Mouse (Mus musculus) 3134 (cell line): Measurements from ENCODE around the gene Cldn13.
"Not testable (repeated sequence)": the region's sequence is repeated elsewhere in the genome, so short reads cannot be mapped to it uniquely, and the experiment has no call there.

Experiments used
- DNase-seq: peaks from one replicate; pipeline ENCODE4 v3.0.0-alpha.2; 2011; ENCODE audit warnings: low spot score; ENCODE audit not compliant: insufficient read length; ENCODE audit errors: extremely low read depth

The Cldn13 gene

DNA sequence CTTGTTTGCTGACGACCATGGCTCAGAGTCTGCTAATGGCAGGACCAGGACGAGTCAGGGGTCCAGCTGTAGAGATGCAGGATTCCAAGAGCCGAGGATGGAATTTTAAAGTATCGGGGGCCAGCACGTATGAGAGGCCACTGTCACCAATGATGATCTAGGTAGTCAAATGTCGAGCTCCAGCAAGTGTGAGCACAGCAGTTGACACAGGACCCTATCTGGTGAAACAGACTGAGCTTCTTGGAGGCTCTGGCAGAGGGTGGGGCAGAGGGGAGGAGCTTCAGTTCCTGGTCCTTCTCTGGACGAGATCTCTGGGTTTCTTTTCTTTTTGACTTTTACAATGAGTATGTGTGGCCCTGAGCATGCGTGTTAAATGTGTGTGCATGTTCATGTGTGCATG is at the start of gene Cldn13:
TSS of gene Cldn13 (minus strand) at position 216 of the 400 bp plus-strand sequence.
- no peak for DNase-seq

DNA sequence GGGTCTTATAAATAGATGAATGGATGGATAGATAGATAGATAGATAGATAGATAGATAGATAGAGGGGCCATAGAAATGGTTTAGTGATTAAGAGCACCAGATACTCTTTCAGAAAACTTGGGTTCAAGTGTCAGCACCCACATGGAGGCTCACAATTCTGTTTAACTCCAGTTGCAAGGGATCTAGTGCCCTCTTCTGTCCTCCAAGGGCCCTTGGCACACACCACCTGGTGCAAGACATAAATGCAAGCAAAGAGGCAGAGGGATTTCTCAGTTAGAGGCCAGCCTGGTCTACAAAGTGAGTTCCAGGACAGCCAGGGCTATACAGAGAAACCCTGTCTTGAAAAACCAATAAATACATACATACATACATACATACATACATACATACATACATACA is 49.3 kb upstream of the Cldn13 start:
- not testable (repeated sequence) for DNase-seq

DNA sequence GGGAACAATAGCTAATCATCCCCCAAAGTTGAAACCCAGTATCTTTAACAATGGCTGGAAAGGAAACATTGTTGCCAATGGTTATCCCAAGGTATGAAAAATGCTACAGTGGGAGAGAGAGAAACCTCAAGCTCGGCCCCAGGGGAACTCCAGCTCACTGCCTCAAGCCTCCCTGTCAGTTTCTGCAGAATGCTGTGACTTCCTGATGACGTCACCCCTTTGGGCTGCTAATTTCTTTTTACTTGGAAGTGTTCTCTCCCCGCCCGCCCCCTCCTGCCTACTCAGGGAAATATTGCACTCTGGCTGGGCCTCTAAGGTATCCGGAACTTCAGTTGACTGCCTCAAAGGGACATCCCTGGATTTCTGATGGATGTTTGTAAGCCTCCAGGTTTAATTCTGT is 48.2 kb upstream of the Cldn13 start:
- DNase-seq, result peak; percentile 66

DNA sequence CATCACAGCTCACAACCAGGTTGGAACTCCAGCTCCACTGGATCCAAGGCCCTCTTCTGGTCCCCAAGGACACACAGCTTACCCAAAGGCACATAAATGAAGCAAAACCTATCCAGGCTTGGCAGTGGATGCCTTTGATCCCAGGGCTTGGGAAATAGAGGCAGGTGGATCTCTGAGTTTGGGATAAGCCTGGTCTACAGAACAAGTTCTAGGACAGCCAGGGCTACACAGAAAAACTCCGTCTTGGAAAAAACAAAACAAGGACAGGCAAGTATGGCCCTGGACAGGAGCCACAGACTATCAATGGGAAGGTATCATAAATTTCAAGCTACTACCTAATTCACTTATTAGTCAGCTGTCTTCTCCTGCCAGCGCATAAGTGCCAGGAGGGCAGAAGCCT is 46.2 kb upstream of the Cldn13 start:
- DNase-seq, result no peak

DNA sequence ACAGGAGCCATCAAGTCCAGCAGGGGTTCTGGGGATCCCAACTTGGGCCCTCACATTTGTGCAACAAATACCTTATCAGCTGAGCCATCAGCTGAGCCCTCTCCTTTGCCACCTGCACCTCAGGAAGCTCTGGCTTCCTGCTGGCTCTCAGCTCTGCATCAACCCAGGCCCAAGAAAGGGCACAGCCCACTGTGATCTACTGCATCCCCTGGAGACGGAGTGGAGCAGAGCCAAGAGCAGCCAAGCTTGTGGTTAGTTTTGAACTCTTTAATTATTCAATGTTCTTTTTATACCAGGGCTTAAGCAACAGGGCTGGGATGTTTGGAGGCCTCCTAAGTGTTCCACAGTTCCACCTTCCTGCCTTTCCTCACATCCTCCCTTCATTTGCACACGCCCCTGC is 45.1 kb upstream of the Cldn13 start:
- peak; percentile 40 for DNase-seq

DNA sequence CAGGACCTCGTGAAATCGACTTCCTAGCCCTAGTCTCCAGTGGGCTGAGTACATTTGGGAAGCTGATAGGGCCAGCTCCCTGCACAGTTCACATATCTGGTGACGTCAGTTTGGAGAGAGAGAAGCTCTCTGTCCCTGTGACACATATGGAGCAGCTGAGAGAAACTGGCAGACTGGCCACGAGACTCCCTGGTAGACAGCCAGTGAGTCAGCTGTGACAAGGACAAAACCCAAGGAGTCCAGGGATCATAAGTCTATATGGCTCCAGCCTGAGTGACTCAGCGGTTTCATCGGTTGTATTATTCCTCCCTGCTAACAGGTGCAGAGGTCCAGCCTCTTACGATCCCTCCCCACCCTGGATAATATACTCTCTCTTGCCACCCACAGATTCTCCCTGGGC is 43.8 kb upstream of the Cldn13 start:
- peak; percentile 73 for DNase-seq

DNA sequence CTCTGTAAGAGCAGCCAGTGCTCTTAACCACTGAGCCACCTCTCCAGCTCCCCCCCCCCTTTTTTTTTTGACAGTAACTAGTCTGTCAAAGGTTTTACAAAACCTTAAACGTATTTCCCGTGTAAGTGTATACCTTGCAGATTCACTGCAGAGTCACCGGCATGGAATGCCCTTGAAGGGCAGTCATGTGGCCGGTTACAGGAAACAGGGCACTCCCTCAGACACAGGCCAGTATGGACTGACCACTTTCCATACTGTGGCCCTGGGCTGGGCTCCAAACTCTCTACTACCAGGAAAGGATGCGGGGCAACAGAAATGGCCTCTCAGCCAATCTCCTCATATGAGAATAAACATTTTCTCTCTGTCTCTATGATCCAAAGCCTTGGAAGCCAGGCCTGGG is 40.2 kb upstream of the Cldn13 start:
- no peak for DNase-seq

DNA sequence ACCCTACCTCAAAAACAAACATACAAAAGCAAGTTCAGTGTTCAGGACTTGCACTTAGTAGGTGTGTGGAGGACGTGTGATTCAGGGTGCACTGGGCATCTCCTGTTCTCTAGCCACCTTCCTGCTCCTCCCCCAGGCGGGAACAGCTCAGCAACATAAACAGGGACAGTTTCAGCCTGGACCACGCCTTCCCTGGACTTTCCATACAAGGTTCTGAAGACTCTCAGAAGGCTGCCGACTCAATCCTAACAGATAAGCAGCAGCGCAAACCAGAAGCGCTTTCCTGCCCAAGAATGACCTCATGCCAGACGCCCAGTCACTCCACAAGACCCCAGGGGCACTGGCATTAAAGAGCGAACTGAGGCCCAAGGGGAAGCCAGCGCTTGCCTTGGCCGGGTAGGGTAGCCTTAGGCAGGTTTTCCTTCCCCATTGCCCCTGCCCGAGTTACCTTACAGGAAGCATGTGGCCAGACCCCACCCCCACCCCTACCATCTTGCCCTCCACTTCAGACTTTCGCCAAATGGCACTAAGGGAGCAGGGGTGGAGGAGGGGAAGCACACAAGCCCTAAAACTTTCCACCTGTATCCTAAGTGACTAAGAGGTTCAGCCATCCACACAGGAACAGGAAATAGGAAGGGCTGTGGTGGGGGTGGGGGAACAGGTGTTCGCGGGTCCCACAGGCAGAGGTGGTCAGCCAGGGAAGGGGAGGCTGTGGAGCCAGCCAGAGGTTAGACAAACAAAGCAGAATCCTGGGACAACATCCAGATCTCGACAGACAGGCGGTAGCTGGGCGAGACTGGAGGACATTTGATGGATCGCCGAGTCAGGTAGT is 35.9 kb upstream of the Cldn13 start:
- DNase-seq, result no peak

DNA sequence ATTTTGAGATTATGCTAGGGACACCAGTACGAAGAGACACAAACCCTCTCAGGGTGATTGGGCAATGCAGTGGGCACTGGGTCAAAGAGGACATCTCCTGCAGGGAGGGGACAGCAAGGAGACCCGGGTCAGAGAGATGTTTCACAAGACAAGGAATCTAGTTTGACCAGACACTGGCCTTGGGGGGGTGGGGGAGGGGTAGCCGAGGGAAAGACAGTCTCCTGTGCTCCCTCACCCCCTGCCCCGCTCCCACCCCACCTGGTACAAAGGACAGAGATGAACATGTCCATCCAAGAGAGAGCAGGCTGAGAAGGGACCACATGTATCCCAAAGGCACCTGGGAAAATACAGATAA is 32.7 kb upstream of the Cldn13 start:
- no peak for DNase-seq

DNA sequence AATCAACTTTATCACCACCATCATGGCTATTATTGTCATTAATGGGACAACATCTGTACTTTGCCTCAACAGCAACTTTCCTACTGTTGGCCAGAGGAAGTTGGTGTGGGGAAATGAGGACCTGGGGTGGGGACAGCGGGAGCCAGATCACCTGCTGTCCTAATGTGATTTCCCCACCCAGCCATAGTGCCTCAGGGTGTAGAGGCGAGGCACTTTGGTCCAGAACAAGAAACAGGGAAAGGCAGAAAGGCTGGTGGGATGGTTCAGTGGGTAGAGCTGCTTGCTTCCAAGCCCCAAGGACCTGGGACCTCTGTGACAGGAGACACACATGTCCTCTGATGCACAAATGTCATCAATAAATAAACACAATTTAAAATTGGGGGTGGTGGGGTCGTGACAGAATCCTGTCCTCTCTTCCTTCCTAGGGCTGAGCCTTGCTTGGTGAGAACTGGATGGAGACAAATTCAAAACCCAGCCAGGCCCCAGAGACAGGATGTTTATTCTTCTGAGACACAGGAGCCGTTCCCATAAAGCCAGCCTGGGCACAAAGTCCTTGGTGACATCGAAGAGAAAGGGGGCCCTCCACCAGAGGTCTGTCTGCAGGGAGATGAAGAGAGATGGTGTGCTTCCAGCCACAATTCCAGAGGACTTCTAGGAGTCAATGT is 32.2 kb upstream of the Cldn13 start:
- no peak for DNase-seq

DNA sequence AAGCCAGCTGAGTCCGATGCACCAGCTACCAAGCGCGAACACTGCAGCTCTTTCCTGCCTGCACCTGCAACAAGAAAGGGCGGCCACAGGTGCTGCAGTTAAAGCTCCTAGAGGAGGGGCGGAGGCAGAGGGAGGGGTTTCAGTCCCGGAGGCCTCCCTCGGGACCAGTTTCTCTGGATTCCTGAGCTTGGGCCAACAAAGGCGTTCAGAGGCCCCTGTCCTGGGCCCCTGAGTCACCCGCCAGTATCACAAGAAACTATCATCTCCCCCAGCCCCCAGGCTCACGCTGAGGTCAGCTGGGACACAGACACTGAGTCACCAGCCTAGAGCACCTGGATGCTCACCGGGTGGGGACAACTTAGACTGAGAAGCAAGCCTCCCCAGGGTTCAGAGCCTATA is 31.5 kb upstream of the Cldn13 start, which contains the start of gene Cldn4:
TSS of gene Cldn4 (minus strand) at position 78 of the 399 bp plus-strand sequence.
- no peak for DNase-seq

DNA sequence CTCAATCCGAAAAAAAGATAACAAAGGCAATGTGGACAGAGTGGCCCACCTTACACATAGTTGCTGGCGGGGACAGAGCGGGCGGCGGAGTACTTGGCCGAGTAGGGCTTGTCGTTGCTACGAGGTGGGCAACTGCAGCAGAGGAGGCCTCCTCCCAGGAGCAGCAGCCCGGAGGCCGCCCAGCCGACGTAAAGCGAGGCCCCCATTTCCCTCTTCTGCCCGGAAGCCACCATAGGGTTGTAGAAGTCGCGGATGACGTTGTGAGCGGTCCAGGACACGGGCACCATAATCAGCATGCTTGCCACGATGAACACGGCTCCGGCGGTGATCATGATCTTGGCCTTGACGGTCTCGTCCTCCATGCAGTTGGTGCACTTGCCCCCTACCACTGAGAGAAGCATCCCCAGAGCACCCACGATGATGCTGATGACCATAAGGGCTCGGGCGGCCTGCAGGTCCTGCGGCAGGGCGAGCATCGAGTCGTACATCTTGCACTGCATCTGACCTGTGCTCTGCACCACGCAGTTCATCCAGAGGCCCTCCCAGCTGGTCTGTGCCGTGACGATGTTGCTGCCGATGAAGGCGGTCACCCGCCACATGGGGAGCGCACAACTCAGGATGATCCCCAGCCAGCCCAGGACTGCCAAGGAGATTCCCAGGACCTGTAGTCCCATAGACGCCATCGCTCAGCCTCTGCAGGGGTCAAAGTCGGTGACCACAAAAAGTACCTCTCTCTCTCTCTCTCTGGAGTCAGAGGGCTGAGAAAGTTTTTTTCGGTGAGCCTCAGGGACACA is 30.9 kb upstream of the Cldn13 start:
- DNase-seq, result no peak

DNA sequence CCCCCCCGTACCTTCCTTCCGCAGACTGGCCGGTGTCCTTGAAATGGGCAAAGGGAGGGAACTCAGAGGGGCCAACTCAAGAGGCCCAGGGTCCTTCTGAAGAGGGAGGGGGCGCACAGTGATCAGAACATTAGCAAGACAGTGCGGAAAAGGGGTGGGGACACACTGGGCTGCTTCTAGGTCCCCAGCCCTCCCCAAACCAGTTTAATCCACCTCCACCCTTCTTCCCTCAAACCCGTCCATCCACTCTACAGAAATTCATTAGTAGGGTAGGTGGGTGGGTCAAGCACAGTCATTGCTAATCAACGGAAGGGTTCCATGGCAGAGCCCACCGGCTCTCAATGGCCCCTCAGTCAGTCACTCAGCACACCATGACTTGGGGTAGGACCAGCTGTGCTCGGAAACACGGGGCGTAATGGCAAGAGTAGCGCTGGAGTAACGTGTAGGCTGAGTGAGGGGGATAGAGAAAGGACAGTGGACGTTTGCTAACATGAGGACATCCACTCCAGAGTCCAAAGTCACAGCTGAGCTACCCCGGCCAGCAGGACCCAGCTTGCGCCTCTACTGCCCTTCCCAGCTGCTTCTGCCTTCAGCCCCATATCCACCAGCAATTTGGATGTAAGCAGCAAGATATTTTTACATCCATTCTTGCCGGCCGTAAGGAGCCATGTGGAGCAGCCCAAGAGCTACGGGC is 30.1 kb upstream of the Cldn13 start:
- no peak for DNase-seq

DNA sequence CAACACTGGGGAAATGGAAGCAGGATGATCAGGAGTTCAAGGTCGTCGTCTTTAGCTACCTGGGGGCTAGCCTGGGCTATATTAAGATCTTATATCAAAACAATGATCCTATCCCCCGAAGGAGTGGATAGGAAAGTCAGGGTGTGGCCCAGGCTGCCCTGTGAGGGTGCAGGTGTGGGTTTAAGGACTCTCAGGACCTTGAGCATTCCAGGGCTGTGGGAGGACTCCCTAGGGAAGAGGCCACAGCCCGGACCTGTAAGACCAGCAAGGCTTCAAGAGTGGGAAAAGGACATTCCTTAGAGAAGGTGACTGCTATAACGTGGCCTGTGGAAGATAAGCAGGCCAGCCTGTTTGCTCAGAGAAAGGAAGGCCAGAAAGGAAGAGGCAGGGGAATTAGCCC is 28.9 kb upstream of the Cldn13 start:
- DNase-seq, result no peak

DNA sequence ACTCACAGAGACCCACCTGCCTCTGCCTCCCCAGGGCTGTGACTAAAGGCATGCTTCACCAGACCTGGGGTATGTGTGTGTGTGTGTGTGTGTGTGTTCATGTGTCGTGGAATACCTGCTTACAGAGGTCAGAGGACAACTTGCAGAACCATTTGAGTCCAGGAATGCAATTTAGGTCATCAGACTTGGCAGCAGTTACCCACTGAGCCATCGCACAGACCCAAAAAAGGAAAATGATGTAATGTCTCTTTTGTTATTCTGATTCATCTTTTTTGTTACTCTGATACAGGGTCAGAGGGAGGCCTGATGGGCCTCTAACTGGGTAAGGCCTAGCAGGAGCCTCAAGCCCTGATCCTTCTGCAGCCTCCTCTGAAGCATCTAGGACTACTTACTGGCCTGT is 27.4 kb upstream of the Cldn13 start:
- DNase-seq, result no peak

DNA sequence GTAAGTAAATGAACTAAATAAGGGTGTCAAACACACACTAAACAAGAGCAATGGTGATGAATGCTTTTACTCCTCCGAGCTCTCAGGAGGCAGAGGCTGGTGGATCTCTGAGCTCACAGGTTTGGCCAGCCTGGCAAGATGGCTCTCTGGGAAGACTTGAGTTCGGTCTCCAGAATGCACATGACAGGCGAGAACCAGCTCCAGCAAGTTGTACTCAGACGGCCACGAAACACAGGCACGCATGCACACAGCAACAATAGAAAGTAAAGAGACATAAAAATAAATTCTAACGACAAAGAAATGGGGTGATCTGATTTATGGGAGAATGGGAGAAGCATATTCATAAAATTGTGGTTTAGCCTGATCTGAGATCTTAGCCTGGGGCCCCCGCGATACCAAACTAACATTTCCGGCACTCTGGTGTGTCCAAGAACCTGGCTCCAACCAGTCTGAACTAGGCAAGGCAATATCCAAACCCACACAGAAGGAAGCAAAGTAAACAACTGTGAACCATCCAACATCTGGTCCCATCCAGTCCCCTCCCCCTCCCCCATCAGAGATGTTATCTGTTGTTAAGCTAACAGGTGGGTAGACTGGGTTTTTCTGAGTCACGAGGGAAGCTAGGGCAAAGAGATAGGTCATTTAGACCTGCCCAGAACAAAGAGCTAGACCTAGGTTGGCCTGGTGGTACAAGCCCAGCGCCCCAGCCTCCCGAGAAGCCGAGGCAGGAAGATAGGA is 26.3 kb upstream of the Cldn13 start:
- DNase-seq, result no peak

DNA sequence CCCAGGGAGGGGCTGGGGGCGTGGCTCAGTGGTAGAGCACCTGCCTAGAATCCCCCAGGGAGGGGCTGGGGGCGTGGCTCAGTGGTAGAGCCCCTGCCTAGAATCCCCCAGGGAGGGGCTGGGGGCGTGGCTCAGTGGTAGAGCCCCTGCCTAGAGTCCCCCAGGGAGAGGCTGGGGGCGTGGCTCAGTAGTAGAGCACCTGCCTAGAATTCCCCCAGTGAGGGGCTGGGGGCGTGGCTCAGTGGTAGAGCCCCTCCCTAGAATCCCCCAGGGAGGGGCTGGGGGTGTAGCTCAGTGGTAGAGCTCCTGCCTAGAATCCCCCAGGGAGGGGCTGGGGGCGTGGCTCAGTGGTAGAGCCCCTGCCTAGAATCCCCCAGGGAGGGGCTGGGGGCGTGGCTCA is 24.2 kb upstream of the Cldn13 start:
- DNase-seq, result not testable (repeated sequence)

DNA sequence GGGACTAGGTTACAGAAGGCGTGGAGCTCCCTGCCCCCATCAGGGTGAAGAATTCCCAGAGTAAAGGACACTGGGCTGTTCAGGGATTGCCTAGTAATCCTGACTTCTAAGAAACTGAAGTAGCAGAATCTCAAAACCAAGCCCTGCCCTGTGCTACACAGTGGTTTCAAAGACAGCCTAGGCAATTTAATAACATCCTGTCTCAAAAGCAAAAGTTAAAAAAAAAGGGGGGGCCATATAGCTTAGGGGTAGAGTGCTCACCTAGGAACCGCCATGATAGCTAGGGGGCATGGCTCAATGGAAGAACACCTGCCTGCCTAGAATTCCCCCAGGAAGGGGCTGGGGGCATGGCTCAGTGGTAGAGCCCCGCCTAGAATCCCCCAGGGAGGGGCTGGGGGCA is 23.7 kb upstream of the Cldn13 start:
- DNase-seq, result no peak

DNA sequence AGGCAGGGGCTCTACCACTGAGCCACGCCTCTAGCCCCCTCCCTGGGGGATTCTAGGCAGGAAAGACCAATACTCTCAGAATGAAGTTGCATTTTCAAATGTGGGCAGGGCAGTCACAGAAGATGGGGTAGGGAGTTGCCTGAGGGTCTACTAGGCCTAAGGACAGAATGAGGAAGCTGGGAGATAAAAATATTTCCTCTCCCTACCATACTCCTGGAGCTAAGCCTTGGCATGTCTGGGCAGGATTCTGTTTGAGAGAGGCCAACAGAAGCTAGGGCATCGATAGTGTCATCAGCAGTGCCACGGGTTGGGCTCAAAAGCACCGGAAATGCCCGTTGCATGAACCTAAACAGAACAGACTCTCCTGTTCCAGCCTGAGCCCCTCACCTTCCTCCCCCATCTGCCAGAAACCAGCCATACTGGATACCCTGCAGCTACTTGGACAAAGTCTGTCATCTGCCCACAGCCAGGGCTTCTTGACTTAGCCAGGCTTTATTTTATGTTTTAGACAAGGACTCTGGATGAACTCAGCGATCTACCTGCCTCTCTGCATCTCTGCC is 21.4 kb upstream of the Cldn13 start:
- no peak for DNase-seq

DNA sequence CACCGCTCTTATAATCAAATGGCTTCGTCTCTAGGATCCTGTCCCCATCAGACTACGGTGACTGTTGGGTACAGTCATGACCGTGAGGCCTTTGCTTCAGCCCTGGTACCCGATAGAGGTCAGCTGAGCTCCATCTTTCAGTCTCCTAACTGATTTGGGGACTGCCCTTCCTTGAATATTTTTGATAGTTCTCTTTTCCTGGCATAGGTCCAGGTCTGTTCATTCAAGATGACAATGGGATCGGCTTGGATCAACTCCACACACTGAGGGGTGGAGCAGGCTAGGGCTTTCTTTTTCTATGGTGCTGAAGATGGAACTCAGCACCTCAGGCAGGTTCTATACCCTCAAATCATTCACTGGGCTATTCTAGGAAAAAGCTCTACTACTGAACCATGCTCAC is 20.7 kb upstream of the Cldn13 start:
- no peak for DNase-seq
